Mouse (Mus musculus) Patski (cell line): ENCODE measurements at regions not wholly inside any gene's neighbourhood (a gene's known extent, or its start where the extent isn't known, plus 50 kb on each side); places are given as distances from the start of the nearest gene placed in this dataset.

Source experiments
- ATAC-seq: fragments of 100-300 bp; one replicate; pipeline ENCODE4 v1.8.0; 2021
- CTCF ChIA-PET: fragments of 350-600 bp; sonication (Branson Sonifier 250); formaldehyde crosslinking; loops from one replicate; lab custom pipeline; 2022; ENCODE audit warnings: inconsistent platforms; lab: Charles Lee
- POLR2A ChIA-PET: fragments of 350-600 bp; sonication (Branson Sonifier 250); formaldehyde crosslinking; loops from one replicate; lab custom pipeline; 2022; ENCODE audit warnings: antibody characterized with exemption, inconsistent platforms; lab: Charles Lee
- DNase-seq: peaks from one replicate; pipeline ENCODE4 v3.0.0-alpha.2; 2011; ENCODE audit warnings: low read depth, low spot score
- H3K27me3 ChIP-seq: fragments of 371-371 bp; one replicate; pipeline ENCODE4 v1.5.1; 2021
- CTCF ChIP-seq: fragments of 100-300 bp; IDR thresholded peaks from one replicate; pipeline ENCODE4 v1.5.1; 2021
- in situ Hi-C: fragments of 300-500 bp; cut with MboI; formaldehyde crosslinking; loops from 3 replicates; pipeline ENCODE4 v1.11.1; 2018; ENCODE audit warnings: low pct_unique_long_range_greater_than_20kb, mixed read lengths

DNA sequence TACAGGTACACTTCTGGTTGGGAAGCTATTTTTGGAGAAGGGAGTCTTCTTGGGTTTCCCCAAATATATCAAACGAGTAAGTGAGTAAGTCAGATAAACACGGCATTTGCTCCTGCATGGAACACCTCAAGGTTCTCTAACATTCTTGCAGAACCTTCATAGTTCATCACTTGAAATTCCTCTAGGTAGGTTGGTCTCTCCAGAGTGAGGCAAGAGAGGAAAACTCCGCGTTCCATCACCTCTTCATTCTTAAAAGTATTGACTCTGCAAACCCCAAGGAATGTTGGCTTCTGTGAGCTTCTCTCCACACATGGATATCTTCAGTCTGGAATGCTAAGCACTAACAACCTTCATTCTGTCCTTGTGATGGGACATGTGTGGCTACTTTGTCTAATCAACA lies 115.2 kb downstream of the Tmco5 start:
- DNase-seq, result no peak

DNA sequence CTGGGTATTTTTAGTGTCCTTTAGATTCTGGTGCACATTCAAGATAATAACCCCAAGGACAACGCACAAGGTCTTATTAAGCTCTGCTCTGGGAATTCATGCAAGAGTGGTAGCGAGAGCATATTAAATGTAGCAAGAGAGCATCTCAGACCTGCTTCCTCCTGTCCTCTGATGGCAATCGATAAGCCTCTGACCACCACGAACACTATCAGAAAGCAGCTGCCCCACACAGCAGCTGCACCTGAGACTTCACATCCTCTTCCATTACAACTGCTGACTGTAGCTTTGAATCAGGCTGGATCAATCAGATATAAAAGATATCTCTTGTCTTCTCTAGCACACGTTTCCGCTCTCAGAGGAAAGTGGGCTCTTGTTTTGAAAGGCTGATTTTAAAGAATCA lies 117.8 kb downstream of the Tmco5 start:
- DNase-seq, result no peak
- POLR2A ChIA-PET, result no interaction called here
- no peaks in the 10 kb centered on the region for H3K27me3 ChIP-seq
- TF ChIP-seq CTCF, result no peak
- in situ Hi-C loops, result no loop called here
- CTCF ChIA-PET, result interaction anchor here (1.0 kb wide), 1 partner anchor 19 kb away, joined by 3 read pairs; no protein-coding TSS in a partner anchor
- ATAC-seq, result no peak

More for the DNA sequence above, 115.2 kb downstream of the Tmco5 start:
- TF ChIP-seq CTCF, result no peak
- ATAC-seq, result no peak
- H3K27me3 ChIP-seq, result no peaks in the 10 kb centered on the region
- ChIA-PET POLR2A (interaction anchor here (1.2 kb wide), 1 partner anchor 36 kb away, joined by 3 read pairs; no protein-coding TSS in a partner anchor), CTCF (interaction anchor here (1.5 to 1.7 kb wide), 2 partner anchors 10 to 11 kb away, joined by 3 to 5 read pairs; no protein-coding TSS in a partner anchor)
- in situ Hi-C loops, result no loop called here

DNA sequence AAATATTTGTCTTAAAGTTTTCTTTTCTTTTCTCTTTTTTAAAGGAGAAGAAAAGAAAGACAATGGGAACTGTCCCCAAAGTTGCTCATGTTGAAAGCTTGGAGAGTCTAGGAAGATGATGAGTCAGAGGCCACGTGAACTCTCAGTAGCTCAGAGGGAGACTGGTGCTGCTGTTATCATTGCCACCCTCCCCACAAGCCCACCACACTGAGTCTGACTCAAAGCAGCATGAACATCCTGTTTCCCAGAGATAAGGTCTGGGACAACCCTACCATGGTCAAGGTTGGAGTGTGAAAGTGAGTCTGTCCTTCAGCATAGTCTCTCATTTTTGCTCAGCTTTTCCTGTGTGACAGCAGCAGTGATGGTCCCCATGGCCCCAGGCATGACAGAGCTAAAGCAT lies 120.3 kb downstream of the Tmco5 start:
- no peak for TF ChIP-seq CTCF
- no peak for ATAC-seq
- DNase-seq, result no peak
- CTCF ChIA-PET, result interaction anchor here (1.0 kb wide), 1 partner anchor 47 kb away, joined by 4 read pairs; no protein-coding TSS in a partner anchor
- H3K27me3 ChIP-seq, result no peaks in the 10 kb centered on the region
- POLR2A ChIA-PET, result interaction anchor here (0.6 kb wide), 1 partner anchor 1613 kb away, joined by 5 read pairs; no protein-coding TSS in a partner anchor
- in situ Hi-C loops, result no loop called here

DNA sequence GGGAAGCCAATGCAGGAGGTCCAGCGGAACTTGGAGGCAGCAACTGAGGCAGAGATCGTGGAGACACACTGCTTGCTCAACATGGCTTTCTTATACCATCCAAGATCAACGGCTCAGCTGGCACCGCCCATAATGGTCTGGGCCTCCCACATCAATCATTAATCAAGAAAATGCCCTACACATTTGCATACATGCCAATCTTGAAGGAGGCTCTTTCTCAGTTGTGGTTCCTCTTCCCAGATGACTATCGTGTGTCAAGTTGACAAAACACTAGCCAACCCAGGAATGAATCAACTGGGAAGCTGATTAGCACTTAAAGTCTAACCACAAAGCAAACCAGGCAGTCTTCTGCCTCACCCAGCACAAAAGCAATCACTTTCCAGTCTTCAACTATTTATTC lies 121.1 kb downstream of the Tmco5 start:
- ATAC-seq (no peak), DNase-seq (no peak)
- ChIA-PET POLR2A (no interaction called here), CTCF (interaction anchor here (1.0 kb wide), 1 partner anchor 47 kb away, joined by 4 read pairs; no protein-coding TSS in a partner anchor)
- no peaks in the 10 kb centered on the region for H3K27me3 ChIP-seq
- in situ Hi-C loops, result no loop called here
- no peak for TF ChIP-seq CTCF

DNA sequence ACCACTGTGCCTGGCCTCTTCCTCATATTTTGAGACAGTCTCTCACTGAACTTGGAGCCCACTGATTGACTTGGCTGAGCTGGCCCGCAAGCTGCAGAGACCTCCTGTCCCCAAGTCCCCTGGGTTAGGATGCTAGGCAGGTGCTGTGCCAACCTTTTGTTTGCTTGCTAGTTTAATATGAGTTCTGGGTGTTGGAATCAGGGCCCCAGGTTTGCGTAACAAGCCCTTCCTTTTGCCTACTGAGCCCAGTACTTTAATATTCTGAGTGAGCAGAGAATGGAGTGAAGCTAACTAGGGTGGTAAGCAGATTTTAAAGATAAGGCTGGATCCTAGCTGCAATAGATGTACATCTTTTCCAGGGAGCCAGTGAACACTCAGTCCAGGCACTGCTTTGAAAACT lies 117.2 kb upstream of the Spred1 start:
- in situ Hi-C loops, result no loop called here
- ATAC-seq (no peak), DNase-seq (no peak)
- ChIA-PET POLR2A (no interaction called here), CTCF (interaction anchor here (1.0 to 2.0 kb wide), 4 partner anchors 8 to 82 kb away, joined by 3 to 5 read pairs (median 3); no protein-coding TSS in a partner anchor)
- TF ChIP-seq CTCF, result no peak
- no peaks in the 10 kb centered on the region for H3K27me3 ChIP-seq

DNA sequence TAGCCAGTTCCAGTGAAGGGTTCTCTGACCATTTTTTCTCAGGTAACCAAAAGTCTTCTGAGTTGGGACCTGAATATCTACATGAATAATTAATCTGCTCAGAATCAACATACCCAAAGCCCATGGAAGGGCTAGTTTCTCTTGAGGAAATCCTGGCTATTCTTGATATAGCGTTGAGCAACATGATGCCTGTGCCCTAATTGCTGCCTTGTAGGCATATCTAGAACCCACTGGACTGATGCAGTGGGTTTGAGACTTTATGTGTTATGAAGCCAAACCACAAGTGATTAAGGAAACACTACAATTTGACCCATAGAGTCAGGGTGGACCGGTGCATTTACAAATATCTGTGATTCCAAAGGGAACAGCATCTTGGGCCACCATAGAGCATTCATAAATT lies 114.3 kb upstream of the Spred1 start:
- ATAC-seq (no peak), DNase-seq (no peak)
- H3K27me3 ChIP-seq, result no peaks in the 10 kb centered on the region
- CTCF ChIA-PET, result no interaction called here
- POLR2A ChIA-PET, result no interaction called here
- no peak for TF ChIP-seq CTCF
- in situ Hi-C loops, result no loop called here

DNA sequence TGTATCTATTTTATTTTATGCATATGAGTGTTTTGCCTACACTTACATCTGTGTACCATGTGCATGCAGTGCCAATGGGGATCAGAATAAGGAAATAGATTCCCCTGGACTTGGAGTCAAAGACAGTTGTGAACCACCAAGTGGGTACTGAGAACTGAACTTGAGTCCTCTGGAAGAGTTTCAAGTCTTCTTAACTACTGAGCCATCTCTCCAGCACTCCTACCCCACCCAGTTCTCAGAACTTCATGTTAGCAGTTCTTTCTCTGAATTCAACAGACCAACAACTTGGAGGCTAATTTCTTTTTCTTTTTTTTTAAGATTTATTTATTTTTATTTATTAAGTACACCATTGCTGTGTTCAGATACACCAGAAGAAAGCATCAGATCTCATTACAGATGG lies 112.3 kb upstream of the Spred1 start:
- DNase-seq, result no peak
- no peaks in the 10 kb centered on the region for H3K27me3 ChIP-seq
- ATAC-seq, result no peak
- ChIA-PET CTCF (no interaction called here), POLR2A (interaction anchor here (0.7 kb wide), 1 partner anchor 303 kb away, joined by 3 read pairs; no protein-coding TSS in a partner anchor)
- no peak for TF ChIP-seq CTCF
- in situ Hi-C loops, result no loop called here

DNA sequence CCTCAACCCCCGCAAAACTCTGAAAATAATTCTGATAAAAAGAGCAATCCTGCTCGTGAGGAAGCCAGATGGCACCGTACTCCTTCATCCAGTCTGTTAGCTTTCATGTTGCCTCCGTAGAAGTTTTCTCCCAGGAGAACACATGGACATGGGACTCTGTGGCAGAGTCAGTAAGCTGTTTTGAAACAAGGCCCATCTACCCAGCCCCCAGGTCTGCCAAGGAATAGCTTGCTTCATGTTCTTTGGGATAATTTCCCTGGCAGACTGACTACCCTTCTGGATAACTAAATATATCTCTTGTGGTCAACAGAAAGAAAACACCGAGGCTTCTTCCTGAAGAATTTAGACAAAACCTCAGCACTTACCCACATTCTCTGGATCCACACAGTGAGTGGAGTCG lies 111.2 kb upstream of the Spred1 start:
- no peak for TF ChIP-seq CTCF
- ATAC-seq (no peak), DNase-seq (no peak)
- H3K27me3 ChIP-seq, result no peaks in the 10 kb centered on the region
- CTCF ChIA-PET, result interaction anchor here (1.0 to 1.3 kb wide), 2 partner anchors 8 to 26 kb away, joined by 3 to 4 read pairs; no protein-coding TSS in a partner anchor
- in situ Hi-C loops, result no loop called here
- POLR2A ChIA-PET, result no interaction called here

DNA sequence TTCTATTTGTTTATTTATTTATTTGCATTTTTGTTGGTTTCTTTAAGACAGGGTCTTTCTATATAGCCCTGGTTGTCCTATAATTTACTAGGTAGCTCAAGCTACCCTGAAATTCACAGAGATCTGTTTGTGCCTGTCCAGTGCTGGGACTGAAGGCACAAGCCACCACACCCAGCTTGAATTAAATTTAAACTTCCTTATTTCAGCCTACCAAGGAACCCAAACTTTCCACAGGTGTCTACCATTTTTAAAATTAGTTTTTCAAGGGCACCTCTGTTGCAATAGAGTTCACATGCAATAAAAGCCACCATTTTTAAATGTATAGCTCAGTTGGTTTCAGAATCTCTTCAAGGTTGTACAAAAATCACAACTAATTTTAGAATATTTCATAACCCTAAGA lies 110.2 kb upstream of the Spred1 start:
- in situ Hi-C loops, result no loop called here
- H3K27me3 ChIP-seq, result no peaks in the 10 kb centered on the region
- DNase-seq, result no peak
- no peak for ATAC-seq
- POLR2A ChIA-PET, result no interaction called here
- TF ChIP-seq CTCF, result no peak
- CTCF ChIA-PET, result interaction anchor here (1.0 to 1.3 kb wide), 2 partner anchors 7 to 26 kb away, joined by 3 to 4 read pairs; no protein-coding TSS in a partner anchor

DNA sequence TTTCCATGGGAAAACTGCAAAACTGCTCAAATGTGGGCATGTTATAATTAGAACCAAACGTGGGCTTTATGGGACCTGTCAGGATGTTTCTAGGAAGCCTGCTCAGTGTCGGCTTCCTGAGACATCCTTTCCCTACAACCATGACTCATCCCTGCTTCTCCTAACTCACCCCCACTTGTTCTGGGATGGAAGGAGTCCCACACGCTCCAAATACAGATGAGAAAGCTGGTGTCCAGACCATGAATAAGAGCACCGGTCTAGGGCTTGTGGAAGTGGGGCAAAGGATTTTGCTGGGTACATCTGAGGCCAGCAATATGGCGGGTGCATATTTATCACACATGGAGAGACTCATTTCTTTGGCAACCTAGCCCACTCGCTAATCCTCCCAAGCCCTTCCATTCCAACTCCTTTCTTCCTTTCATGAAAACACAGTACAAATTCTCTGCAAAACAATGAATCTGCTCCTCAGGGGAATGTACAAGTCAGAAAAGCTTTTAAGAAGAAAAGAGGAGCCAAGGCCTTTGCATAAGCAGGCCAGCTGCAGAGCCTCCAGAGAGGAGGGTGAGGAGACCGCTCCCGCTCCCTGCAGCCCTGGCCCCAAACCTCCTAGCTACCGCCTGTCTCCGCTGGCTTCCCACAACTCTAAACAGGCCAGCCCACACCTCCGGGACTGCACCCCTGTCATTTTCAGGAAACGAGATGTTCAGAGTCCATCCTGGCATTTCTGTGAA lies 103.1 kb upstream of the Spred1 start:
- CTCF ChIA-PET, result interaction anchor here (1.4 to 1.6 kb wide), 2 partner anchors 8 to 22 kb away, joined by 4 read pairs; no protein-coding TSS in a partner anchor
- POLR2A ChIA-PET, result interaction anchor here (1.2 kb wide), 1 partner anchor 10 kb away, joined by 3 read pairs; no protein-coding TSS in a partner anchor
- no peak for TF ChIP-seq CTCF
- in situ Hi-C loops, result no loop called here
- no peaks in the 10 kb centered on the region for H3K27me3 ChIP-seq
- DNase-seq (no peak), ATAC-seq (no peak)
